Mouse (Mus musculus) heart, embryonic 14.5 days (tissue): Measurements from ENCODE around the gene Arhgef17. TPM values are rescaled to one million over a fixed set of nuclear protein-coding genes. Genes with fewer than 3 reads are reported as not detected.
"Not testable (repeated sequence)": the region's sequence is repeated elsewhere in the genome, so short reads cannot be mapped to it uniquely, and the experiment has no call there.

Source experiments
- ATAC-seq: fragments of 200-750 bp; cut with Nextera tagmentation; 2 replicates; pipeline ENCODE4 v1.8.0; 2017; ENCODE audit warnings: low read depth, moderate TSS enrichment; ENCODE audit not compliant: insufficient number of reproducible peaks, insufficient read depth, low FRiP score
- H3K27ac ChIP-seq, 2 experiments: fragments of 200-500 bp in 1 of 2; fragments of 300-500 bp in 1 of 2; sonication (generic) in 1 of 2; replicated peaks in 1 of 2; 2 replicates each; pipeline ENCODE4 v1.5.1; 2012 to 2014; ENCODE audit warnings: low read depth in 2 of 2, low read length in 2 of 2, control low read depth in 1 of 2, mild to moderate bottlenecking in 1 of 2, mixed read lengths in 1 of 2; ENCODE audit not compliant: control insufficient read depth in 1 of 2, insufficient read depth in 1 of 2
- H3K27me3 ChIP-seq: fragments of 300-500 bp; sonication (generic); 2 replicates; pipeline ENCODE4 v1.6.1; 2014; ENCODE audit warnings: mild to moderate bottlenecking, low read length, control low read depth; ENCODE audit not compliant: control insufficient read depth, insufficient read depth
- H3K36me3 ChIP-seq: fragments of 300-500 bp; sonication (generic); 2 replicates; pipeline ENCODE4 v1.6.1; 2014; ENCODE audit warnings: mild to moderate bottlenecking, control low read depth, low read length, mixed read lengths; ENCODE audit not compliant: control insufficient read depth, insufficient read depth
- H3K4me1 ChIP-seq, 2 experiments: fragments of 200-500 bp in 1 of 2; fragments of 300-500 bp in 1 of 2; sonication (generic) in 1 of 2; 2 replicates each; pipeline ENCODE4 v1.6.1; 2012 to 2014; ENCODE audit warnings: low read length in 2 of 2, control low read depth in 1 of 2, mixed read lengths in 1 of 2; ENCODE audit not compliant: control insufficient read depth in 2 of 2, insufficient read depth in 2 of 2
- H3K4me2 ChIP-seq: fragments of 300-500 bp; sonication (generic); 2 replicates; pipeline ENCODE4 v1.6.1; 2014; ENCODE audit warnings: mild to moderate bottlenecking, low read length
- H3K4me3 ChIP-seq, 2 experiments: fragments of 200-500 bp in 1 of 2; fragments of 300-500 bp in 1 of 2; sonication (generic) in 1 of 2; 2 replicates each; pipeline ENCODE4 v1.5.1; 2012 to 2014; ENCODE audit warnings: low read length in 2 of 2, mild to moderate bottlenecking in 2 of 2, control low read depth in 1 of 2, low read depth in 1 of 2, moderate library complexity in 1 of 2; ENCODE audit not compliant: control insufficient read depth in 1 of 2, insufficient read depth in 1 of 2
- H3K9ac ChIP-seq: fragments of 300-500 bp; sonication (generic); 2 replicates; pipeline ENCODE4 v1.6.1; 2014; ENCODE audit warnings: mild to moderate bottlenecking, low read length
- H3K9me3 ChIP-seq: fragments of 300-500 bp; sonication (generic); 2 replicates; pipeline ENCODE4 v1.6.1; 2016; ENCODE audit warnings: low read length, control low read depth; ENCODE audit not compliant: control insufficient read depth
- WGBS: fragments of 180-500 bp; shearing (Covaris S2); extraction: QIAGEN DNeasy Blood & Tissue Kit; methylation state at CpG from one replicate; pipeline ENCODE4 v1.1.7; 2014; 5-methylcytosine and 5-hydroxymethylcytosine counted together
- polyA plus RNA-seq: library from polyadenylated mRNA; unstranded; fragments of >200 nt; fragmentation: Nextera tagmentation; extraction: Ambion mirVana; gene quantifications from 2 replicates; pipeline ENCODE4 v1.2.1, GENCODE M21; 2014

Gene Arhgef17
- polyA plus RNA-seq, 1 experiment from 2014 or later, result 8.9 TPM

- H3K27ac ChIP-seq, result no peak overlapping the region
- H3K9me3 ChIP-seq, result no peaks in the 10 kb centered on the region
- no peaks in the 10 kb centered on the region for H3K27me3 ChIP-seq
- 82% methylated on average over 3 of the region's 3 CpGs for WGBS
- no peak overlapping the region; the same call in 1 of the 2 replicates for H3K9ac ChIP-seq
- peaks cover 34 to 44% of the 10 kb centered on the region in 2 experiments for H3K4me1 ChIP-seq
- no peak overlapping the region for H3K4me2 ChIP-seq
- no peak for ATAC-seq
- H3K36me3 ChIP-seq, result no peaks in the 10 kb centered on the region
- no peak overlapping the region for H3K4me3 ChIP-seq
These were observed 78.5 kb downstream of the Arhgef17 start for GRCm38 (mm10) chr7:100853396-100853795.

- peak overlapping the region in 1 of 2 experiments; percentile 67; a peak in 2 of 4 replicates for H3K27ac ChIP-seq
- H3K36me3 ChIP-seq, result 0 out of 2 replicates have a peak, but pooled peaks cover 6% of the 10 kb centered on the region
- no peak for ATAC-seq
- peak overlapping the region; percentile 44; the same call in 1 of the 2 replicates for H3K9ac ChIP-seq
- H3K9me3 ChIP-seq, result no peaks in the 10 kb centered on the region
- H3K4me2 ChIP-seq, result no peak overlapping the region
- WGBS, result 47% methylated on average over 9 of the region's 9 CpGs
- H3K4me1 ChIP-seq, result peaks cover 34 to 44% of the 10 kb centered on the region in 2 experiments
- H3K27me3 ChIP-seq, result no peaks in the 10 kb centered on the region
- H3K4me3 ChIP-seq, result no peak overlapping the region
These were observed 80.2 kb downstream of the Arhgef17 start for GRCm38 (mm10) chr7:100851481-100852356.

GRCm38 (mm10) chr7:100849508-100849907 lies 82.4 kb downstream of the Arhgef17 start:
- Histone ChIP-seq H3K9me3 (no peaks in the 10 kb centered on the region), H3K4me3 (no peak overlapping the region), H3K27me3 (no peaks in the 10 kb centered on the region), H3K9ac (no peak overlapping the region), H3K4me2 (no peak overlapping the region), H3K4me1 (peaks cover 35 to 43% of the 10 kb centered on the region in 2 experiments), H3K36me3 (0 out of 2 replicates have a peak, but pooled peaks cover 6% of the 10 kb centered on the region), H3K27ac (no peak overlapping the region)
- no peak for ATAC-seq
- WGBS, result 82% methylated on average over 2 of the region's 2 CpGs

- H3K27ac ChIP-seq, result no peak overlapping the region
- H3K4me2 ChIP-seq, result no peak overlapping the region
- 0 out of 2 replicates have a peak, but pooled peaks cover 6% of the 10 kb centered on the region for H3K36me3 ChIP-seq
- no peak overlapping the region for H3K4me3 ChIP-seq
- no peak for ATAC-seq
- H3K9me3 ChIP-seq, result no peaks in the 10 kb centered on the region
- 28% methylated on average over 6 of the region's 6 CpGs for WGBS
- no peak overlapping the region for H3K9ac ChIP-seq
- no peaks in the 10 kb centered on the region for H3K27me3 ChIP-seq
- peaks cover 36 to 43% of the 10 kb centered on the region in 2 experiments for H3K4me1 ChIP-seq
These were observed 83.2 kb downstream of the Arhgef17 start for GRCm38 (mm10) chr7:100848744-100849143.

GRCm38 (mm10) chr7:100847131-100847530 lies 84.8 kb downstream of the Arhgef17 start:
- H3K9ac ChIP-seq, result no peak overlapping the region
- H3K27me3 ChIP-seq, result no peaks in the 10 kb centered on the region
- H3K4me2 ChIP-seq, result no peak overlapping the region
- H3K36me3 ChIP-seq, result peaks cover 10% of the 10 kb centered on the region; the same call in 1 of the 2 replicates
- H3K9me3 ChIP-seq, result no peaks in the 10 kb centered on the region
- H3K27ac ChIP-seq, result no peak overlapping the region
- WGBS, result 91% methylated on average over 6 of the region's 6 CpGs
- peaks cover 21 to 26% of the 10 kb centered on the region in 2 experiments for H3K4me1 ChIP-seq
- no peak overlapping the region for H3K4me3 ChIP-seq
- no peak for ATAC-seq

- H3K9ac ChIP-seq, H3K4me2 ChIP-seq, H3K27me3 ChIP-seq, H3K27ac ChIP-seq, ATAC-seq, H3K4me3 ChIP-seq, H3K9me3 ChIP-seq: not testable (repeated sequence)
- 83% methylated on average over 7 of the region's 7 CpGs for WGBS
- peaks cover 17 to 18% of the 10 kb centered on the region in 2 experiments for H3K4me1 ChIP-seq
- H3K36me3 ChIP-seq, result peaks cover 11% of the 10 kb centered on the region; the same call in 1 of the 2 replicates
These were observed 85.9 kb downstream of the Arhgef17 start for GRCm38 (mm10) chr7:100846033-100846432.

GRCm38 (mm10) chr7:100845412-100845811 lies 86.5 kb downstream of the Arhgef17 start:
- no peak; the same call in 1 of the 2 replicates for ATAC-seq
- 21% methylated on average over 1 of the region's 1 CpGs for WGBS

More at GRCm38 (mm10) chr7:100845412-100845811, 86.5 kb downstream of the Arhgef17 start:
- H3K27ac ChIP-seq, result peak overlapping the region; percentile 40 to 62
- peaks cover 11% of the 10 kb centered on the region; the same call in 1 of the 2 replicates for H3K36me3 ChIP-seq
- no peaks in the 10 kb centered on the region for H3K27me3 ChIP-seq
- H3K9me3 ChIP-seq, result no peaks in the 10 kb centered on the region
- H3K4me3 ChIP-seq, result no peak overlapping the region
- H3K4me1 ChIP-seq, result peaks cover 17 to 18% of the 10 kb centered on the region in 2 experiments
- no peak overlapping the region for H3K9ac ChIP-seq
- no peak overlapping the region for H3K4me2 ChIP-seq
